Mouse (Mus musculus) layer of hippocampus, postnatal 14 days (tissue): ENCODE results near the gene Gm13769. TPM values are rescaled to one million over a fixed set of nuclear protein-coding genes. Genes with fewer than 3 reads are reported as not detected.
"Not testable (repeated sequence)": the region's sequence is repeated elsewhere in the genome, so short reads cannot be mapped to it uniquely, and the experiment has no call there.

Source experiments
- DNase-seq, 2 experiments: peaks; one replicate each; pipeline ENCODE4 v3.0.0; 2021 to 2022; ENCODE audit warnings: low spot score in 2 of 2, mixed read lengths in 1 of 2
- long read RNA-seq, 2 experiments: library from polyadenylated mRNA; stranded (forward); transcript quantifications; one replicate each; pipeline ENCODE4 v2.0.0; 2021
- total RNA-seq, 2 experiments: library from RNA; stranded (reverse); gene quantifications; 2 replicates each; pipeline ENCODE4 v1.2.3; 2021

Gm13769 gene
- total RNA-seq: under 1 TPM in 1 of 2 experiments, not detected in 1; 0.23 TPM
- long read RNA-seq, experiment 1: 0 reads
- long read RNA-seq, experiment 2: 0 reads

DNA sequence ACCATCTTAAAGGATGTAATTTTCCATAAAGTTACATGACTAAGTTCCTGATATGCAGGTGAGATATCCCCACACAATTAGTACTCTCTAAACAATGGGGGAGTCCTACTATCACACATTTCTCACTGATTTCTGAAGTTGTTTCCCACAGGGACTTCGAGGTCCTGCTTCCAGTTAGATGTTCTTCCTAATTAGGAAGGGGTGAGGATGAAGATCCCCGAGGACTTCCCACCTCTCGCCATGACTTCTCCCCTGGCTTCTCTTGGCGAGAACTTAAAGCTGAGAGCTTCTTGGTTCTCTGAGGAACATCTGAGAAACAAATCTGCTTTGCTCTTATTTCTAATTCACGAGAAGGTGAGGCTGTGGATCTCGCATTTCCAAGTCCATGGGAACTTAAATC is at the start of gene Gm13769:
Gene Gm13769, plus strand, starts transcription at position 301 of the 400 bp plus-strand sequence.
- not testable (repeated sequence) for DNase-seq

DNA sequence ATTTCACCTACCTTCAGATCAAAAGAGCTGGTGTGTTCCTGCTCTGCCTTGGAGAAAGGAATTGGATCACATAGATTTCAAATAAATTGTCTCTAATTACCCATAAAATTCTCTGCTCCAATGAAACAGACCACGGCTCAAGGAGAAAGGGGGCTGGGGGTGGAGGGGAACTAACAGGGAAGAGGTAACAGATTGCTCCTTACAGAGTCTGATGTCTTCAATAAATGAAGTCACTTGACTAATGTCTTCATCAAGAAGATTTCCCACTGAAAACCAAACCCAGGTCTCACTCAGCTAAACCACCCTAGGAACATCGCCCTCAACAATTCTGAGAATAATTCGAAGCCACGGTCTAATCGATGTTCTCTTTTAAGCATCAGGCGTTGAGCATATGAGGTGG is 29.3 kb upstream of the Gm13769 start, which contains the start of gene Olfr1272:
Gene Olfr1272, minus strand, starts transcription at position 101 of the 400 bp plus-strand sequence.
- DNase-seq: no peak

DNA sequence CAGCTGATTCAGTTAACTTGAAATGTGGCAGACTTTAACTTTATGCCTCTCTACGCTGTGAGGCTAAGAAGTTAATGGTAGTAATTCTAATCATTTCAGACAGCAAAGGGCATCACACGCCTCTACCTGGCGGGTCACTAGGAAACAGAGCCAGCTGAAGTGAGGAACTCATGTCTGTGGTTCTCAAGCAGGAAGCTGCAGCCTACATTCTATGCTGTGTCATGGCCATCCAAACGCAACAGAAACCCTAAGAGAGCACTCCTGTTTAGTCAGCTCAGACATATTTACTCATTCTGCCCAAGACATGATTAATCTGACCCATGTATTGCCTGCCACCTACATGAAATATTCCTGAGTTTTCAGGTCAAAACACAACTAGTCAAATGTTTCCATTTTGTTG is 24.7 kb downstream of the Gm13769 start:
- DNase-seq: not testable (repeated sequence)

DNA sequence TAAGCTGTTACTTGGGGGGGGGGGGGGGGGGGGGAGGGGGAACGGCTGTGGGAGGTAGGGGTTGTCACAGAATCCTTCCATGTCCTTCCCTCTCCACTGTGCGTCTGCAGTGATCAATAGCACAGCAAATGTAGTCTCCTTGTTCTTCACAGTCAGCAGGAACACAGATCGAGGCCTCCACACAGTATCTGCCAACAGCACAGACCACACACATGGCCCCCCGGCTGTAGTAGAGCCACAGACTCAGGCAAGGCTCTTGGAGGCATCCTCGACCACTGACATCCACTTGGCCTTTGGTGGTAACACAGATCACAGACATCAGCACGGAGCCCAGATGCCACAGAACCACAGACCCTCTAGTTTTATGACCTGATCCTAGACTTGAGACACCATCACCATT is 29.0 kb downstream of the Gm13769 start:
- not testable (repeated sequence) for DNase-seq

DNA sequence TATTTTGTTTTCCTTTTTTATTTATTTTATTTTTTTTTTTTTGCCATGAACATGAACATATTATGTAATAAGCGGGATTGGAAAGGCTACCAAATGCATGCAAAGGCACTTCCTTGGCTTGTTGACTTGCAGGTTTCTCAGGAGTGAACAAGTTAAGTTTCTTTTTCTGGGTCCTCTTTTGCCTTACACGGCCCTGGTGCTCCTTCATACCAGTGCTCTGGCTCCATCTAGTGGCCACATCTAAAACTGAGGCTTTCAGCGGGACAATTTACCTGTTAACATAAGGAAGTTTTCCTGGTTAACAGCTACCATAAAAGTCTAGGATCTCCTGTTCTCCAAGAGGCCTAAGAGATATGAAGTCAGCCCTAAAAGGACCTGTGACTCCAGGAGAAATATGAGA is 29.5 kb downstream of the Gm13769 start:
- not testable (repeated sequence) for DNase-seq

DNA sequence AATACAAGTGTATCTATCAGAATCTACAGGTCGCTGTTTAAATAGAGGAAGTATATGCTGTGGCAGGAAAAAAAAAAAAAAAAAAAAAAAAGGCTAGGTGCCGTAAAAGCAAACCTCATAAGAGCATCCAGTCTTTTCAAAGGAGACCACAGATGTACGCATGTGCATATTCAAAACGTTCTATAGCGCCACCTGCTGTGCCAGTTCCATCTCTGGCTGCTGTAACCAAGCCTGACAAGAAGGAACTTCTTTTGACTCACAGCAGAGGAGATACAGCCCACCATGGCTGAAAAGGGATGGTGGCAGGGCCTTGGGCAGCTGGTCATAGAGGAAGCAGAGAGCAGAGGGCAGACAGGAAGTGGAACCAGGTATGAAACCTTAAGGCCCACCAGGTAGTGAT is 37.2 kb downstream of the Gm13769 start:
- not testable (repeated sequence) for DNase-seq

DNA sequence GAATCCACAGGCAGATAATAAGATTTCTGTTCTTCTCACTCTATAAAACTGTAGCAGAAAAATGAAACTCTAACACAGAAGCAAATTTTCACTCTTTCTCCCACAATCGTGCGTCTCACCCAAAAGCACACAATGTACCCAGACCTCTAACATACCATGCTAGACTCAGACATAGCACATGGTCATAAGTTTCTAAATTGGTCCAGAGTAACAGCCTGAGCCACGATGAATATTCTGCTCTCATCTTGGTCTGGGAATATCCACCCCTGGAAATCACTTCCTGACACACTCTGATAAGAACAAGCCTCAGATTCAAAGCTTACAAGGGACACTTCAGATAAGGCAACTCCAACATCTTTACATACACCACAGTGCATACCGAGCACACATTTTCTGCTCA is 38.2 kb downstream of the Gm13769 start:
- not testable (repeated sequence) for DNase-seq

Other genes starting within 250 kb of the Gm13769 start
- gene Olfr1269, start 200.8 kb upstream of the Gm13769 start, total RNA-seq: not detected
- not detected for gene Olfr32, start 179.9 kb upstream of the Gm13769 start, total RNA-seq
- gene Olfr1270, start 169.1 kb upstream of the Gm13769 start, total RNA-seq: not detected
- under 1 TPM in 1 of 2 experiments, not detected in 1; 0.19 TPM for gene Olfr1506, start 97.7 kb upstream of the Gm13769 start, total RNA-seq
- gene Olfr142, start 64.6 kb upstream of the Gm13769 start, total RNA-seq: not detected
- not detected for gene Olfr1271, start 51.2 kb upstream of the Gm13769 start, total RNA-seq
- gene Olfr1272, start 29.4 kb upstream of the Gm13769 start, total RNA-seq: not detected
- gene Olfr1274-ps, start 76.5 kb downstream of the Gm13769 start, total RNA-seq: not detected